Mouse (Mus musculus): ENCODE data around the gene a. TPM values are rescaled to one million over a fixed set of nuclear protein-coding genes. Genes with fewer than 3 reads are reported as not detected.

a gene
- 5.3 and 6.0 TPM in 2 replicates for polyA plus RNA-seq (2014; fragmentation: Nextera tagmentation; extraction: Ambion mirVana)

GRCm38 (mm10) chr2:154790656-154791483 is at the start of gene a, which contains the start of gene Raly:
TSS of gene a (plus strand) at chr2:154791402.
TSS of gene Raly (plus strand) at chr2:154791096.
- Histone ChIP-seq H3K27ac (replicated peaks; ENCODE audit: low read depth, low read length) (peak within 1 kb of the TSS; percentile 98), H3K4me3 (ENCODE audit: low read depth, low read length) (peak within 1 kb of the TSS; percentile 99), H3K36me3 (ENCODE audit: control insufficient read depth, insufficient read depth, low read length) (0 out of 2 replicates have a peak, but pooled peaks cover 3% of the 10 kb centered on the region), H3K9me3 (ENCODE audit: control insufficient read depth, low read length) (no peaks in the 10 kb centered on the region), H3K4me2 (ENCODE audit: low read depth, low read length) (peak within 1 kb of the TSS; percentile 72), H3K4me1 (ENCODE audit: control insufficient read depth, insufficient read depth, low read length) (peaks cover 33% of the 10 kb centered on the region), H3K9ac (ENCODE audit: low read depth, low read length) (peak within 1 kb of the TSS; percentile 98), H3K27me3 (replicated peaks; ENCODE audit: control insufficient read depth, insufficient read depth, low read length) (no peaks in the 10 kb centered on the region)
- peak; percentile 99 for DNase-seq (ENCODE audit: low spot score)
- ATAC-seq (ENCODE audit: low read depth): peak; percentile 97
- under 1% methylated on average over 35 of the region's 89 CpGs for WGBS

- ATAC-seq (ENCODE audit: low read depth) (no peak), DNase-seq (ENCODE audit: low spot score) (no peak)
- Histone ChIP-seq H3K27ac (replicated peaks; ENCODE audit: low read depth, low read length) (no peak overlapping the region), H3K9ac (ENCODE audit: low read depth, low read length) (no peak overlapping the region), H3K4me1 (ENCODE audit: control insufficient read depth, insufficient read depth, low read length) (peaks cover 3% of the 10 kb centered on the region; the same call in 1 of the 2 replicates), H3K4me2 (ENCODE audit: low read depth, low read length) (no peak overlapping the region), H3K27me3 (replicated peaks; ENCODE audit: control insufficient read depth, insufficient read depth, low read length) (no peaks in the 10 kb centered on the region), H3K4me3 (ENCODE audit: low read depth, low read length) (no peak overlapping the region), H3K9me3 (ENCODE audit: control insufficient read depth, low read length) (no peaks in the 10 kb centered on the region), H3K36me3 (ENCODE audit: control insufficient read depth, insufficient read depth, low read length) (no peaks in the 10 kb centered on the region)
- WGBS: 42% methylated on average over 10 of the region's 10 CpGs
These were observed 48.0 kb upstream of the a start for GRCm38 (mm10) chr2:154742911-154743819.

DNA sequence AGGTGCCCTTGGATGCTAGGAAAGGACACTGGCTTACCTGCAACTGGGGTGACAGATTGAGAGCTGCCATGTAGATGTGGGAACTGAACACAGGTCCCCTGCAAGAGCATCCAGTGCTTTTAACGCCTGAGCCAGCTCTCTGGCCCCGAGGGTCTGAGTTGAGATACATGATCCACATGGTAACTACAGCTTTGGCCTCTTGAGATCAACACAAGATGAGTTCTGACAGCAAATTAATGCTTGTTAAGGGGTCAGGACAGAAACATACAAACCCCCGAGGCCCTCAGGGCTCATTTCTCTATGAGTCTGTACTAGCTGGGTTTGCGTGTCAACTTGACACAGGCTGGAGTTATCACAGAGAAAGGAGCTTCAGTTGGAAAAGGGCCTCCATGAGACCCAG is 47.3 kb upstream of the a start:
- Histone ChIP-seq H3K4me3 (ENCODE audit: low read depth, low read length) (no peak overlapping the region), H3K4me1 (ENCODE audit: control insufficient read depth, insufficient read depth, low read length) (peaks cover 7% of the 10 kb centered on the region), H3K4me2 (ENCODE audit: low read depth, low read length) (no peak overlapping the region), H3K36me3 (ENCODE audit: control insufficient read depth, insufficient read depth, low read length) (no peaks in the 10 kb centered on the region), H3K9ac (ENCODE audit: low read depth, low read length) (no peak overlapping the region), H3K27ac (replicated peaks; ENCODE audit: low read depth, low read length) (no peak overlapping the region), H3K9me3 (ENCODE audit: control insufficient read depth, low read length) (no peaks in the 10 kb centered on the region), H3K27me3 (replicated peaks; ENCODE audit: control insufficient read depth, insufficient read depth, low read length) (no peaks in the 10 kb centered on the region)
- ATAC-seq (ENCODE audit: low read depth) (no peak), DNase-seq (ENCODE audit: low spot score) (no peak)
- WGBS: 28% methylated on average over 4 of the region's 4 CpGs

DNA sequence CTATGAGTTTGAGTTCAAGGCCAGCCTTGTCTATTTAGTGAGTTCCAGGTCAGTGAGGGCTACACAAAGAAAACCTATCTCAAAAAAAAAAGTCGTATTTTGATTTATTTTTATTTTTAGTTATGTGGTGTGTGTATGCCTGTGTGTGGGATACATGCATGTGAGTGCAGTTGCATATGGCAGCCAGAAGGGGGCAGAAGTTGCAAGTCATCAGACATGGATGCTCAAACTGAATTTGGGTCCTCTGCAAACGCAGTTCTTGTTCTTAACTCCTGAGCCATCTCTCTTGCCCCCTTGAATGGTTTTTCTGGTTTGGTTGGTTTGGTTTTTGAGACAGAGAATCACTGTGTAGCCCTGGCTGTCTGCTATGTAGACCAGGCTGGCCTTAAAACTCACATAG is 42.8 kb upstream of the a start:
- no peaks in the 10 kb centered on the region for H3K36me3 ChIP-seq (ENCODE audit: control insufficient read depth, insufficient read depth, low read length)
- H3K4me2 ChIP-seq (ENCODE audit: low read depth, low read length): no peak overlapping the region
- H3K27ac ChIP-seq (replicated peaks; ENCODE audit: low read depth, low read length): no peak overlapping the region
- H3K4me3 ChIP-seq (ENCODE audit: low read depth, low read length): no peak overlapping the region
- H3K9me3 ChIP-seq (ENCODE audit: control insufficient read depth, low read length): no peaks in the 10 kb centered on the region
- no peaks in the 10 kb centered on the region for H3K27me3 ChIP-seq (replicated peaks; ENCODE audit: control insufficient read depth, insufficient read depth, low read length)
- WGBS: 86% methylated on average over 2 of the region's 2 CpGs
- H3K9ac ChIP-seq (ENCODE audit: low read depth, low read length): no peak overlapping the region
- no peak for DNase-seq (ENCODE audit: low spot score)
- peaks cover 18% of the 10 kb centered on the region for H3K4me1 ChIP-seq (ENCODE audit: control insufficient read depth, insufficient read depth, low read length)
- ATAC-seq (ENCODE audit: low read depth): no peak

GRCm38 (mm10) chr2:154749046-154750036 is 41.9 kb upstream of the a start:
- H3K4me3 ChIP-seq (ENCODE audit: low read depth, low read length): no peak overlapping the region
- no peaks in the 10 kb centered on the region for H3K9me3 ChIP-seq (ENCODE audit: control insufficient read depth, low read length)
- peak; percentile 92 for DNase-seq (ENCODE audit: low spot score)
- H3K27ac ChIP-seq (replicated peaks; ENCODE audit: low read depth, low read length): peak overlapping the region; percentile 41
- peak overlapping the region; percentile 20 for H3K4me2 ChIP-seq (ENCODE audit: low read depth, low read length)
- H3K4me1 ChIP-seq (ENCODE audit: control insufficient read depth, insufficient read depth, low read length): peaks cover 14% of the 10 kb centered on the region
- WGBS: 38% methylated on average over 23 of the region's 23 CpGs
- H3K27me3 ChIP-seq (replicated peaks; ENCODE audit: control insufficient read depth, insufficient read depth, low read length): no peaks in the 10 kb centered on the region
- ATAC-seq (ENCODE audit: low read depth): peak; percentile 83
- H3K36me3 ChIP-seq (ENCODE audit: control insufficient read depth, insufficient read depth, low read length): no peaks in the 10 kb centered on the region
- H3K9ac ChIP-seq (ENCODE audit: low read depth, low read length): no peak overlapping the region

- Histone ChIP-seq H3K4me3 (ENCODE audit: low read depth, low read length) (no peak overlapping the region), H3K9ac (ENCODE audit: low read depth, low read length) (no peak overlapping the region), H3K4me1 (ENCODE audit: control insufficient read depth, insufficient read depth, low read length) (peaks cover 14% of the 10 kb centered on the region), H3K36me3 (ENCODE audit: control insufficient read depth, insufficient read depth, low read length) (no peaks in the 10 kb centered on the region), H3K27me3 (replicated peaks; ENCODE audit: control insufficient read depth, insufficient read depth, low read length) (no peaks in the 10 kb centered on the region), H3K4me2 (ENCODE audit: low read depth, low read length) (no peak overlapping the region), H3K9me3 (ENCODE audit: control insufficient read depth, low read length) (no peaks in the 10 kb centered on the region), H3K27ac (replicated peaks; ENCODE audit: low read depth, low read length) (no peak overlapping the region)
- DNase-seq (ENCODE audit: low spot score) (no peak), ATAC-seq (ENCODE audit: low read depth) (no peak)
- WGBS: 57% methylated on average over 8 of the region's 8 CpGs
These were observed 39.3 kb upstream of the a start for GRCm38 (mm10) chr2:154751924-154752323.

GRCm38 (mm10) chr2:154754068-154754560 is 37.1 kb upstream of the a start:
- DNase-seq (ENCODE audit: low spot score) (no peak), ATAC-seq (ENCODE audit: low read depth) (no peak)
- Histone ChIP-seq H3K9ac (ENCODE audit: low read depth, low read length) (no peak overlapping the region), H3K4me2 (ENCODE audit: low read depth, low read length) (no peak overlapping the region), H3K27me3 (replicated peaks; ENCODE audit: control insufficient read depth, insufficient read depth, low read length) (no peaks in the 10 kb centered on the region), H3K36me3 (ENCODE audit: control insufficient read depth, insufficient read depth, low read length) (no peaks in the 10 kb centered on the region), H3K9me3 (ENCODE audit: control insufficient read depth, low read length) (no peaks in the 10 kb centered on the region), H3K4me1 (ENCODE audit: control insufficient read depth, insufficient read depth, low read length) (peaks cover 9% of the 10 kb centered on the region), H3K27ac (replicated peaks; ENCODE audit: low read depth, low read length) (no peak overlapping the region), H3K4me3 (ENCODE audit: low read depth, low read length) (no peak overlapping the region)
- WGBS: 80% methylated on average over 2 of the region's 2 CpGs
